Mouse (Mus musculus) limb, embryonic 11.5 days (tissue): ENCODE measurements at regions not wholly inside any gene's neighbourhood (a gene's known extent, or its start where the extent isn't known, plus 50 kb on each side); places are given as distances from the start of the nearest gene placed in this dataset.
"Not testable (repeated sequence)": the region's sequence is repeated elsewhere in the genome, so short reads cannot be mapped to it uniquely, and the experiment has no call there.

Experiments
- ATAC-seq: fragments of 200-750 bp; cut with Nextera tagmentation; 2 replicates; pipeline ENCODE4 v1.8.0; 2017; ENCODE audit warnings: low read depth; ENCODE audit not compliant: insufficient number of reproducible peaks, low FRiP score, low TSS enrichment
- DNase-seq: peaks from one replicate; pipeline ENCODE4 v3.0.0-alpha.2; 2015; ENCODE audit warnings: low spot score
- H3K27ac ChIP-seq: fragments of 300-500 bp; sonication (generic); replicated peaks from 2 replicates; pipeline ENCODE4 v1.5.1; 2014; ENCODE audit warnings: low read depth, mild to moderate bottlenecking, low read length
- H3K27me3 ChIP-seq: fragments of 300-500 bp; sonication (generic); 2 replicates; pipeline ENCODE4 v1.6.1; 2014; ENCODE audit warnings: mild to moderate bottlenecking, low read length, mixed read lengths; ENCODE audit not compliant: control insufficient read depth, insufficient read depth
- H3K36me3 ChIP-seq: fragments of 300-500 bp; sonication (generic); 2 replicates; pipeline ENCODE4 v1.6.1; 2014; ENCODE audit warnings: mild to moderate bottlenecking, low read length, moderate library complexity, mixed read lengths; ENCODE audit not compliant: control insufficient read depth, insufficient read depth
- H3K4me1 ChIP-seq: fragments of 300-500 bp; sonication (generic); 2 replicates; pipeline ENCODE4 v1.6.1; 2014; ENCODE audit warnings: low read length, mixed read lengths; ENCODE audit not compliant: control insufficient read depth, insufficient read depth
- H3K4me2 ChIP-seq: fragments of 300-500 bp; sonication (generic); 2 replicates; pipeline ENCODE4 v1.6.1; 2014; ENCODE audit warnings: low read depth, mild to moderate bottlenecking, moderate library complexity; ENCODE audit not compliant: severe bottlenecking
- H3K4me3 ChIP-seq: fragments of 300-500 bp; sonication (generic); 2 replicates; pipeline ENCODE4 v1.5.1; 2014; ENCODE audit warnings: low read depth, low read length
- H3K9ac ChIP-seq: fragments of 300-500 bp; sonication (generic); 2 replicates; pipeline ENCODE4 v1.6.1; 2014; ENCODE audit warnings: mild to moderate bottlenecking, low read length
- H3K9me3 ChIP-seq: fragments of 300-500 bp; sonication (generic); 2 replicates; pipeline ENCODE4 v1.6.1; 2016; ENCODE audit warnings: low read length; ENCODE audit not compliant: control insufficient read depth
- WGBS: fragments of 180-500 bp; shearing (Covaris S2); extraction: QIAGEN DNeasy Blood & Tissue Kit; methylation state at CpG from one replicate; pipeline ENCODE4 v1.1.7; 2014; 5-methylcytosine and 5-hydroxymethylcytosine counted together

- Histone ChIP-seq H3K27me3 (no peaks in the 10 kb centered on the region), H3K9ac (no peak overlapping the region), H3K4me2 (no peak overlapping the region), H3K27ac (no peak overlapping the region), H3K4me3 (no peak overlapping the region), H3K4me1 (no peaks in the 10 kb centered on the region), H3K9me3 (no peaks in the 10 kb centered on the region), H3K36me3 (no peaks in the 10 kb centered on the region)
- ATAC-seq: no peak
- 71% methylated on average over 2 of the region's 2 CpGs for WGBS
- DNase-seq: no peak
These were observed 264.0 kb upstream of the 4933412E24Rik start for GRCm38 (mm10) chr15:60280378-60280777.

- H3K9ac ChIP-seq, H3K9me3 ChIP-seq, H3K4me2 ChIP-seq, DNase-seq, ATAC-seq, H3K4me1 ChIP-seq, H3K4me3 ChIP-seq, H3K27me3 ChIP-seq, H3K27ac ChIP-seq, H3K36me3 ChIP-seq: not testable (repeated sequence)
These were observed 237.2 kb upstream of the 4933412E24Rik start for GRCm38 (mm10) chr15:60253661-60254060.

GRCm38 (mm10) chr15:60226335-60226938 lies 210.0 kb upstream of the 4933412E24Rik start:
- no peak overlapping the region for H3K27ac ChIP-seq
- H3K4me1 ChIP-seq: no peaks in the 10 kb centered on the region
- no peak overlapping the region for H3K9ac ChIP-seq
- WGBS: 67% methylated on average over 4 of the region's 4 CpGs
- no peaks in the 10 kb centered on the region for H3K27me3 ChIP-seq
- no peak overlapping the region for H3K4me2 ChIP-seq
- ATAC-seq (no peak), DNase-seq (no peak)
- H3K4me3 ChIP-seq: no peak overlapping the region
- H3K9me3 ChIP-seq: no peaks in the 10 kb centered on the region
- H3K36me3 ChIP-seq: no peaks in the 10 kb centered on the region

DNA sequence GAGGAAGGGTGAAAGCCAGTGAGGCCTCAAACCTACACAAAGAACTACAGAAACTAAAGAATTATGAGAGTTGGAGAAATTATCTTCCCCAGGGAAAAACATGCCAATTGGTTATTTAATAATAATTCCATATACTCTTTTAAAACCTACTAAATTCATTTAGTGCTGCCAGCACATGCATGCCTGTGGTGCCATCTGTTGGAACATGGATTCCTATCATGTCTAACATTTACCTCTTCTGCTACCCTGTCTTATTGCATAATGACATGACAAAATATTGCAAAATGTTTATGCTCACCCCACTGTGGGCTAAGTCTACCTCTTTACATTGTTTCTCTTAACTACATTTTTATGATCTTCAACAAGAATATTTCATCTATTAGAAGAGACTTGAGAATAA lies 178.7 kb upstream of the 4933412E24Rik start:
- Histone ChIP-seq H3K9me3 (no peaks in the 10 kb centered on the region), H3K27me3 (no peaks in the 10 kb centered on the region), H3K4me1 (no peaks in the 10 kb centered on the region), H3K4me3 (no peak overlapping the region), H3K27ac (no peak overlapping the region), H3K4me2 (no peak overlapping the region), H3K36me3 (no peaks in the 10 kb centered on the region), H3K9ac (no peak overlapping the region)
- DNase-seq (no peak), ATAC-seq (no peak)

GRCm38 (mm10) chr15:60193157-60193556 lies 176.7 kb upstream of the 4933412E24Rik start:
- no peaks in the 10 kb centered on the region for H3K9me3 ChIP-seq

DNA sequence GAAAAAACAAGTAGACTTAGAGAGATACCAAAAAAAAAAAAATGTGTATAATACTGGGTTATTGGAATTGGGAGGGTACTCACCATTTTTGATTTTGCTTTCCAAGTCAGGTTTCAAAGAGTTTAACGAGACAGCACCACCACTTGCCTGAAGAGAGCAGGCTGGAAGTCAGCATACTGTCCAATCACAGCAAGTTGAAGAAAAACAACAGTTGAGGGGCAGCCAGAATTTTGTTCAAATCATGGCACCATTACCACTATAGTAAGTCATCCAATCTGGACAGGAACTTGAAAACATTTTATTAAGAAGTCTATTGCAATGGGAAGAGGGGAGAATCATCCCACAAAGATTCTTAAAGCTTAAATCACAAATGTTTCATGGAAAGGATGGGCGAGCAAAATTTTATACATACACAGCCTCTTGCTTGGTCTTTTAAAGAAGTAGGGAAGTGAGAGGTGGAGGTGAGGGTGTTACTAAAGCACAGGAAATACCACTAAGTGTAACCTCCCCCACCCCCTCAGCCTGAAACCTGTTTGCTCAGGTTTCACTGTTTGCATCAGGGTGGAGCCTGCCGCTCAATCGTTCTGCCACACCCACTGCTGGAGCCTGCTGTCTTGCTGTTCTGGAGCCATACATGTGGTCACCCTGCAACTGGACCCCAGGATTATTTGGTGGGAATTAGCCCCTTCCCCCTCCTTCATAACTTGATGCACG lies 170.7 kb upstream of the 4933412E24Rik start:
- no peaks in the 10 kb centered on the region for H3K9me3 ChIP-seq
- no peak overlapping the region for H3K9ac ChIP-seq
- H3K4me1 ChIP-seq: no peaks in the 10 kb centered on the region
- no peak overlapping the region for H3K4me3 ChIP-seq
- WGBS: 46% methylated on average over 5 of the region's 5 CpGs
- H3K4me2 ChIP-seq: no peak overlapping the region
- H3K27ac ChIP-seq: no peak overlapping the region
- DNase-seq (no peak), ATAC-seq (no peak)
- no peaks in the 10 kb centered on the region for H3K36me3 ChIP-seq
- no peaks in the 10 kb centered on the region for H3K27me3 ChIP-seq

More at GRCm38 (mm10) chr15:60193157-60193556, 176.7 kb upstream of the 4933412E24Rik start:
- Histone ChIP-seq H3K27ac (no peak overlapping the region), H3K9ac (no peak overlapping the region), H3K4me2 (no peak overlapping the region), H3K36me3 (no peaks in the 10 kb centered on the region), H3K27me3 (no peaks in the 10 kb centered on the region), H3K4me1 (no peaks in the 10 kb centered on the region), H3K4me3 (no peak overlapping the region)
- ATAC-seq (no peak), DNase-seq (no peak)
- 88% methylated on average over 3 of the region's 3 CpGs for WGBS

GRCm38 (mm10) chr15:60141554-60142070 lies 125.2 kb upstream of the 4933412E24Rik start:
- no peak for ATAC-seq
- H3K36me3 ChIP-seq: no peaks in the 10 kb centered on the region
- no peaks in the 10 kb centered on the region for H3K4me1 ChIP-seq
- no peak overlapping the region for H3K9ac ChIP-seq
- no peaks in the 10 kb centered on the region for H3K27me3 ChIP-seq
- no peak overlapping the region for H3K4me3 ChIP-seq
- no peaks in the 10 kb centered on the region for H3K9me3 ChIP-seq
- H3K27ac ChIP-seq: no peak overlapping the region
- H3K4me2 ChIP-seq: no peak overlapping the region
- WGBS: 87% methylated on average over 6 of the region's 6 CpGs
- DNase-seq: no peak

DNA sequence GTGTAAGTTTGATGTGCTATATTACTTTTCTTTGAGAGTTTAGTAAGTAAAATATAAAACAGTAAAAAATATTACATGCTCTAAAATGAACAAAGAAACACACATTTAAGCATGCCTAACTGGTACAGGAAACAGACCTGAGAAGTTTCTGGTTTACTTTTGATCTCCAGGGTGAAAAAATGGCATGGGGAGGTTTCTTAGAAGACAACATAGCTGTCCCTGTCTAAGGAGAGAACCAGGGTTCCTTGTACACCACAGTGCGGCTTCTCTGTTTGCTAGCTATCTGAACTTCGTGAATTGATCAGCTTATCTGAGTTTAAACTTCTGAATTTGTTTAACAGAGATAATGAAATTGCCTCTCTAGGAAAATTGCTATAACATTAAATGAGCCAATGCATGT lies 120.3 kb upstream of the 4933412E24Rik start:
- no peak overlapping the region for H3K4me2 ChIP-seq
- H3K36me3 ChIP-seq: no peaks in the 10 kb centered on the region
- H3K4me1 ChIP-seq: no peaks in the 10 kb centered on the region
- H3K9ac ChIP-seq: no peak overlapping the region
- no peaks in the 10 kb centered on the region for H3K9me3 ChIP-seq
- 86% methylated on average over 2 of the region's 2 CpGs for WGBS
- DNase-seq: no peak
- H3K27me3 ChIP-seq: no peaks in the 10 kb centered on the region
- no peak overlapping the region for H3K27ac ChIP-seq
- ATAC-seq: no peak
- no peak overlapping the region for H3K4me3 ChIP-seq
